Mouse (Mus musculus) midbrain, embryonic 13.5 days (tissue): ENCODE measurements around the gene Fgf11. TPM values are rescaled to one million over a fixed set of nuclear protein-coding genes. Genes with fewer than 3 reads are reported as not detected.
A peak's percentile ranks its signal among the peaks of the same experiment; 100 is the strongest.

ENCODE experiments used
- ATAC-seq: fragments of 200-750 bp; cut with Nextera tagmentation; 2 replicates; pipeline ENCODE4 v1.8.0; 2017; ENCODE audit warnings: mild to moderate bottlenecking, moderate TSS enrichment, moderate library complexity
- H3K27ac ChIP-seq: fragments of 300-500 bp; sonication (generic); 2 replicates; pipeline ENCODE4 v1.5.1; 2015; ENCODE audit warnings: inconsistent platforms, mild to moderate bottlenecking, moderate library complexity
- H3K27me3 ChIP-seq: fragments of 300-500 bp; sonication (generic); 2 replicates; pipeline ENCODE4 v1.6.1; 2015; ENCODE audit warnings: mild to moderate bottlenecking, inconsistent platforms
- H3K36me3 ChIP-seq: fragments of 300-500 bp; sonication (generic); 2 replicates; pipeline ENCODE4 v1.6.1; 2015; ENCODE audit warnings: mild to moderate bottlenecking, inconsistent platforms
- H3K4me1 ChIP-seq: fragments of 300-500 bp; sonication (generic); replicated peaks from 2 replicates; pipeline ENCODE4 v1.6.1; 2015; ENCODE audit warnings: inconsistent platforms
- H3K4me2 ChIP-seq: fragments of 300-500 bp; sonication (generic); replicated peaks from 2 replicates; pipeline ENCODE4 v1.6.1; 2015; ENCODE audit warnings: moderate library complexity, mild to moderate bottlenecking, inconsistent platforms
- H3K4me3 ChIP-seq: fragments of 300-500 bp; sonication (generic); replicated peaks from 2 replicates; pipeline ENCODE4 v1.5.1; 2015; ENCODE audit warnings: mild to moderate bottlenecking, inconsistent platforms
- H3K9ac ChIP-seq: fragments of 300-500 bp; sonication (generic); replicated peaks from 2 replicates; pipeline ENCODE4 v1.6.1; 2015; ENCODE audit warnings: mild to moderate bottlenecking, inconsistent platforms
- H3K9me3 ChIP-seq: fragments of 300-500 bp; sonication (generic); 2 replicates; pipeline ENCODE4 v1.6.1; 2016; ENCODE audit warnings: mild to moderate bottlenecking, inconsistent platforms
- WGBS: fragments of 180-500 bp; shearing (Covaris S2); methylation state at CpG from one replicate; pipeline ENCODE4 v1.1.7; 2015; 5-methylcytosine and 5-hydroxymethylcytosine counted together
- polyA plus RNA-seq: library from polyadenylated mRNA; unstranded; fragments of >200 nt; fragmentation: Nextera tagmentation; extraction: Ambion mirVana; gene quantifications from 2 replicates; pipeline ENCODE4 v1.2.1, GENCODE M21; 2015

The Fgf11 gene
- polyA plus RNA-seq, 1 experiment from 2014 or later, result 4.4 TPM

DNA sequence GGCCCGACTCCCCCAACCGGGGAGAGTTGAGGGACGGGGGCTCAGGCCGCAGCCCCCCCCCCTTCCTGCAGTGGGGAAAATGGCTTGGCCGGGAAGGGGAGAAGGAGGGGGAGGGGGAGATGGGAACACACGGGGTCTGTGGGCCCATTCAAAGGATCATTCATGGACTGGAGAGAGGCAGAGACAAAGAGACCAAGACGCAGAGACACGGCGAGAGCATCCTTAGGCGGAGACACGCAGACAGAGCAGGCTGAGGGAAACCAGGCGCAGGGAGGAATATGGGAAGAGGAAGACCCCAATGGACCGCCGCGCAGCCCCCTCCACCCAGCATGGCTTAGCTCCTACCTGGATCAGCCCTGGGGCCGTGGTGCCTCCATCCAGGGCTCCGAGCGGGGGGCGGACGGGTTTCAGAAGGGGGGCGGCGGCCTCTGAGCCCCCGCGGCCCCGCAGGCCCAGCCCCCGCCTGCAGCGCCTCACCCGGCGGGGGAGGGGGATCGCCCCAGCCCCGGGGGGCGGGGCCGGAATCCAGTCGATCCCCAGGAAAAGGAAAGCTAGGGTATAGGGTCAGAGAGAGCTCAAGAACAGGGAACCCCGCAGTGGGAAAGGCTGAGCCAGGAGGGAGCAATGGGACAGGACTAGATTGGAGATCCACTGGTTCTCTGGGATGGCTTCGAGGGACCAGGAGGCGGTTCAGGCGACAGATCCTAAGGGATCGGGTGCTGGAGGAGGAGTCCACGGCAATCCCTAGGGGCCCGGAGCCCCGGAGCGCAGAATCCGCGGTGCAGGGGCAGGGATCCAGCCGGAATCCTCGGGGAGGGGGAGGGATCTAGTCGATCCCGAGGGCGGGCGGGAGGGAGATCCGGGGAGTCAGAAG is 35.3 kb upstream of the Fgf11 start:
- ATAC-seq, result peak; percentile 18
- no peaks in the 10 kb centered on the region for H3K9me3 ChIP-seq
- peak overlapping the region; percentile 97 for H3K4me3 ChIP-seq
- H3K27me3 ChIP-seq, result no peaks in the 10 kb centered on the region
- peak overlapping the region; percentile 99 for H3K9ac ChIP-seq
- WGBS, result under 1% methylated on average over 48 of the region's 52 CpGs
- H3K4me2 ChIP-seq, result peak overlapping the region; percentile 99
- H3K36me3 ChIP-seq, result peaks cover 19% of the 10 kb centered on the region
- peak overlapping the region; percentile 98 for H3K27ac ChIP-seq
- peaks cover 51% of the 10 kb centered on the region for H3K4me1 ChIP-seq

DNA sequence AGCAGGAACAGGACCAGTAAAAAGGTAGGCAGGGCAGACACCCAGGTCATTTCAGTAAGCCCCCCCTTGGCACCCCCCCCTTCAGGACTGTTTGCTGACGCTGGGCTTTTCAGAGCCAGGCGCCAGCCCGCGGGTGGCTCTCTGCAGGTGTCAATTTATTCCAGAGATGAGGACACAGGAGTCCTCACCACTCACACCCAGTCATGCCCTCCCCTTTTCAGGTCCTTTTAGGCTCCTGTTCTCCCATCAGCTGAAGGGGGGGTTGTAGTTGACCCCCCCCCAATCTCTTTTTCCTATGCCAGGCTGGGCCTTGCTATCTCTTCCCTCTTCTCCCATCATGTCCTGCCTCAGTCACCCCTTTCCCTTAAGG is 34.3 kb upstream of the Fgf11 start:
- Histone ChIP-seq H3K27me3 (no peaks in the 10 kb centered on the region), H3K9ac (peak overlapping the region; percentile 99), H3K4me1 (peaks cover 57% of the 10 kb centered on the region), H3K36me3 (peaks cover 28% of the 10 kb centered on the region), H3K27ac (peak overlapping the region; percentile 98), H3K4me3 (peak overlapping the region; percentile 97), H3K9me3 (no peaks in the 10 kb centered on the region), H3K4me2 (peak overlapping the region; percentile 99)
- WGBS, result 2% methylated on average over 4 of the region's 4 CpGs
- ATAC-seq, result no peak

DNA sequence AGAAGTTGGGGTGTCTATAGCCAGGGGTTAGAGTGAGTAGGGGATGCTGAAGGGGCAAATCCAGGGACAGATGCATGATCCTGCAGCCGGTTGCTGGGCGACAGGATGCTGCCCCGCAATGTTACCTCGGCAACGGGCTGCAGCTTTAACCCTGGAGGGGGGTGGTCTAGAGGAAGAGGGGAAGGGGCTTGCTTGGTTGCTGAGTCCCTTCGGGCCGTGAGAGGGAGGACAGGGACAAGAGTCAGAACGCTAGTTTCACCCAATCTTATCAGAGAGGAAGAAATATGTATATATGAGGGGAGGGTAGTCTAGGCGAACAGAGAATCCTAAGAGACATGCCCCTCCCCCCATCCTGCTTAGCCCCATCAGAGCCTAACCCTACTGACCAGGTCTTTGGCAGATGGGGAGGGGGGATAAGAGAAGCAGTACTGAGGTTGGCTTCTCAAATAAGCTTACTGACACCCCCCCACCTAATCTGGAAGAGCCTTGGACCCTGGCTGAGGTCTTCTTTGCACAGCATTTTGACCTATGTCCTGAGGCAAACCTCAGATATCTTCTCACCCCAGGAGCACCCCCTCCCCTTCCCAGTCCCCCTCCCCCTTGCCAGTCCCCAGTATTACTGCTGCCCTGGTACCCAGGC is 33.8 kb upstream of the Fgf11 start:
- H3K4me2 ChIP-seq, result peak overlapping the region; percentile 99
- H3K9ac ChIP-seq, result peak overlapping the region; percentile 99
- no peak for ATAC-seq
- 3% methylated on average over 9 of the region's 9 CpGs for WGBS
- no peaks in the 10 kb centered on the region for H3K9me3 ChIP-seq
- peaks cover 58% of the 10 kb centered on the region for H3K4me1 ChIP-seq
- H3K27ac ChIP-seq, result peak overlapping the region; percentile 98
- H3K4me3 ChIP-seq, result peak overlapping the region; percentile 97
- peaks cover 31% of the 10 kb centered on the region for H3K36me3 ChIP-seq
- no peaks in the 10 kb centered on the region for H3K27me3 ChIP-seq

DNA sequence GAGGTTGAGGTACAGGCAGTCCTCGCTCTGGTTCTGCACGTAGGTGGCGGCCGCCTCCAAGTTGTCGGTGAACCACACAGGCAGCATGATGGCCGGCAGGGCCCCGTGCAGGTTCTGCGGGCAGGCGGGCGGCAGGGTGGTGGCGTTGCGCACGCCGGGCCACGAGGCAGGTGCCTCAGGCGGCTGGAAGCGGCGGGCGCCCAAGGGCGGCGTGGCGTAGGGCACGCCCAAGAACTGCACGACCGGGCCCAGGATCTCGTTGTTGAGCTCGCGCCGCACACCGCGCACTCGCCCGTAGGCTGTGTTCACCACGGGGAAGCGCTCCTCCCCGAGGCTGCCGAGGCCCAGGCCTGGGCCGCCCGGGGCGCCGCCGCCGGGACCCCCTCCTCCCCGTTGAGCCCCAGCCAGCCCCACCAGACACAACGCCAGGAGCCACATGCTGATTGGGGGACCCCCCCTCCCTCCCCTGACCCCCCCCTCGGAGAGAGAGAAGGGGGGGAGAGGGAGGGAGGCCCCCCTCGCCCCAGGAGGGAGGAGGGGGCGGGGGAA is 32.4 kb upstream of the Fgf11 start:
- Histone ChIP-seq H3K4me1 (peaks cover 57% of the 10 kb centered on the region), H3K27ac (peak overlapping the region; percentile 98), H3K4me3 (peak overlapping the region; percentile 97), H3K4me2 (peak overlapping the region; percentile 99), H3K27me3 (no peaks in the 10 kb centered on the region), H3K9me3 (no peaks in the 10 kb centered on the region), H3K9ac (peak overlapping the region; percentile 99), H3K36me3 (peaks cover 39% of the 10 kb centered on the region)
- no peak for ATAC-seq
- WGBS, result 5% methylated on average over 46 of the region's 48 CpGs

DNA sequence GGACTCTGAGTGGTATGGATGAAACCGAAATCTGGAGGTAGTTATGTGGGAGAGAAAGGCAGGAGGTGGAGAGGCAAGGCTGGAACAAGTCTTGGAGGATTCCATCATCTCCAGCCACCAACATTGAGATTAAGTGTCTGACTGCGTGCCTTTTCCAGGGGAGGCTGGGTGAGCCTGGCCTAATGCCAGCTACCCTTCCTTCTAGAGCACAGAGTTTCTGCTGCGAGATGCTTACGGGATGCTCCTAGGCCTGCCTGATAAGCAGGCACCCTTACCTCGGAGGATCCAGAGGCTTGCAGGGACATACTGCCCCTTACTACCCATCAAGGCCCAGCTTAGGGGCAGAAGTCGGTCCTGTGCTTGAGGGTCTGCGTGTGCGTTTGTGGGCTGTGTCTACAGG is 31.9 kb upstream of the Fgf11 start:
- Histone ChIP-seq H3K9me3 (no peaks in the 10 kb centered on the region), H3K4me1 (peaks cover 55% of the 10 kb centered on the region), H3K4me3 (peak overlapping the region; percentile 97), H3K27me3 (no peaks in the 10 kb centered on the region), H3K27ac (peak overlapping the region; percentile 98; the same call in 1 of the 2 replicates), H3K9ac (peak overlapping the region; percentile 99), H3K4me2 (peak overlapping the region; percentile 99), H3K36me3 (peaks cover 44% of the 10 kb centered on the region)
- no peak for ATAC-seq
- WGBS, result 57% methylated on average over 8 of the region's 8 CpGs

DNA sequence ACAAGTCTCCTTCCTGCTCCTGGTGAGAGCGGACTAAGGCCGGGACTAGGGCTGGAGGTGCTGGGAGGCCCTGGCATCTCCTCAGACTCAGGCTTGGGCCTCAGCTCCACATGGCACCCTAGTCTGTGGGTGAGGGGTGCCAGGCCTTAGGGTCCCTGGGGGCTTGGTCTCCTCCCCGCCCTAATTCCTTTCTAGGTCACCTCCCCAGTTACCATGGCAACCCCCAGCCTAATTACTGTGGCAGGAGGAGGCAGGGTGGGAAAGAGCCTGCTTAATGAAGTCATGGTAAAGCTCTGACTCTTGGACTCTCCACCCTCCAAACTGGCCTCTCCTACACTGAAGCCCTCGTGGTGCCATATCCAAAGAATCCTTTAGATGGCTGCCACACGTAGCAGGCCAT is 27.2 kb upstream of the Fgf11 start:
- Histone ChIP-seq H3K9ac (no peak overlapping the region), H3K27ac (no peak overlapping the region), H3K4me1 (peaks cover 32% of the 10 kb centered on the region), H3K9me3 (no peaks in the 10 kb centered on the region), H3K36me3 (peaks cover 91% of the 10 kb centered on the region), H3K4me3 (no peak overlapping the region), H3K27me3 (no peaks in the 10 kb centered on the region), H3K4me2 (no peak overlapping the region)
- ATAC-seq, result no peak
- WGBS, result 58% methylated on average over 5 of the region's 5 CpGs

DNA sequence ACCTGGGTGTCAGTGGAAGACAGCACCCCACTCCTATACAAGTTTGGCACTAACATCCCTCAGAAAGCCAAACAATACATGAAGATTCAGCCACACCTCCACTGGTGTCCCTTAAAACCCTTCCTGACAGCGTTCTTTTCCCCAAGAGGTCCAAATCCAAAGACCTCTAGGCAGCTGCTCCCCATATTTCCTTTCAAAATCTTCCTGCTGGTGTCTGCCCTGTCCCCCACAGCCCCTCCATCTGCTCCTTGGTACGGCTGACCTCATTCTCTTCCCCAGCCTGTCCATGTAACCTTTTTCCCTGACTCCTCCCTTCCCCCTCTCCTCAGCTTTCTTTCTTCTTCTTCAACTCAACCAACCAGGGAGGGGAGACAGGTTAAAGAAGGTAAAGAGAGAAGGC is 21.8 kb upstream of the Fgf11 start:
- Histone ChIP-seq H3K27ac (no peak overlapping the region), H3K9me3 (no peaks in the 10 kb centered on the region), H3K9ac (no peak overlapping the region), H3K4me2 (no peak overlapping the region), H3K27me3 (no peaks in the 10 kb centered on the region), H3K36me3 (peaks cover 52% of the 10 kb centered on the region), H3K4me3 (no peak overlapping the region), H3K4me1 (no peaks in the 10 kb centered on the region)
- no peak for ATAC-seq
- 80% methylated on average over 2 of the region's 2 CpGs for WGBS

DNA sequence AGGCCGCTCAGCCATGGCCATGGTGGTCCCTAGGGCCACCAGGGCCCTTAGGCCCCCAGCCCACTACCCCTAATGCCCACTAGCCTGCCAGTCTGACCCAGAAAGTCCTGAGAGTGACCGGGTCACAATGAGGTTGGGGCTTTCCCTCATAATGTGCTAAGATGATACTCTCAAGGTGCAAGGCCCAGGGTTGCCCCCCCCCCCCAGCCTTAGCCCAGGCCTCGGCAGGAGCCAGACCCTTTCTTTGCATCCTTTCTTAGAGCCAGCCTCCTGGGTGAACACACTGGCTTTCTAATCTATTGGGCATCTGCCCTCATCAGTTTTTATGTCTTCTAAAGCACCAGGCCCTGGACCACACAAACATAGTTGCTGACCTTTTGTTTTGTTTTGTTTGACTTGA is 20.4 kb upstream of the Fgf11 start, which contains the start of gene Spem1:
Gene Spem1, minus strand, starts transcription at position 101 of the 400 bp plus-strand sequence.
- Histone ChIP-seq H3K36me3 (peaks cover 39% of the 10 kb centered on the region), H3K4me3 (no peak within 1 kb of the TSS), H3K4me2 (no peak within 1 kb of the TSS), H3K4me1 (no peaks in the 10 kb centered on the region), H3K27ac (no peak within 1 kb of the TSS), H3K27me3 (no peaks in the 10 kb centered on the region), H3K9me3 (peaks cover 5% of the 10 kb centered on the region; the same call in 1 of the 2 replicates), H3K9ac (no peak within 1 kb of the TSS)
- WGBS, result 92% methylated on average over 3 of the region's 3 CpGs
- no peak for ATAC-seq

DNA sequence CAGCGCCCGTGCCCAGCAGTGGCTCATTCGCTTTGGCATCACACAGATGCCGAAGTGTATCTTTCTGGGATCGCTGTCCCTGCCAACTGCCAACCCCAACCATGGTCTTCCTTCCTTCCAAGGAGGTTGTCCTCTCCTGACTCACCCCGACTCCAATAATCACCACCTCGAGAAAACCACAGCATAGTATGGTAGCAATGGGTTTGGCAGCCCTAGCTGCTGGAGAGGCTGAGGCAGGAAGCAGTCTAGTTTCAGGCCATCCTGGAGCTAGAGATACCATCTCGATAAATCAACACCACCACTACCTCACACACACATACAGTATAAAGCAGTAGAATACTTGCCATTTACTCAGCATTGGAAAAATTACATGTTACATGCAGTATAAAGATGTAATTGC is 17.2 kb upstream of the Fgf11 start:
- WGBS, result 86% methylated on average over 8 of the region's 8 CpGs
- Histone ChIP-seq H3K27me3 (no peaks in the 10 kb centered on the region), H3K4me1 (no peaks in the 10 kb centered on the region), H3K36me3 (peaks cover 6% of the 10 kb centered on the region; the same call in 1 of the 2 replicates), H3K4me3 (no peak overlapping the region), H3K27ac (no peak overlapping the region), H3K4me2 (no peak overlapping the region), H3K9me3 (peaks cover 5% of the 10 kb centered on the region; the same call in 1 of the 2 replicates), H3K9ac (no peak overlapping the region)
- ATAC-seq, result no peak

DNA sequence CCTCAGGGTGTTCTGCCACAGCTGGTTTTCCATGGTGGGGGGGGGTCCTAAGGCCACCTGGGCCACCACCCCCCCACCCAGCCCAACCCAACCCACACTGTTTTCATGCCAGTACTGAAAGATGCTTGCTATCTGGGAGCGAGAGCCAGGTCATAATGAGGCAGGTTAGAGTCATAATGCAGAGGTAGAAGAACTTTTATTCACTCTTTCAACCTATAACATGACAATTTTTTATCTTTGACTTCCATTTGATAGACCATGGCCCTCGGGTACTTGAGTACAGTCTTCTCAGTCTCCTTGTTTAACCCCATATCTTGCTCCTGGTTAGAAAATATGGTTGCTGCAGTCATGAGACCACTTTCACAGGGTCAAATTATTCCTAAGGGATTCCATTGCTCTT is 16.7 kb upstream of the Fgf11 start, which contains the start of gene Spem2:
Gene Spem2, minus strand, starts transcription at position 101 of the 400 bp plus-strand sequence.
- Histone ChIP-seq H3K4me2 (no peak within 1 kb of the TSS), H3K27me3 (no peaks in the 10 kb centered on the region), H3K36me3 (0 out of 2 replicates have a peak, but pooled peaks cover 2% of the 10 kb centered on the region), H3K27ac (no peak within 1 kb of the TSS), H3K4me3 (no peak within 1 kb of the TSS), H3K4me1 (no peaks in the 10 kb centered on the region), H3K9ac (no peak within 1 kb of the TSS), H3K9me3 (peaks cover 5% of the 10 kb centered on the region; the same call in 1 of the 2 replicates)
- no peak for ATAC-seq
- 83% methylated on average over 2 of the region's 2 CpGs for whole genome bisulfite sequencing

DNA sequence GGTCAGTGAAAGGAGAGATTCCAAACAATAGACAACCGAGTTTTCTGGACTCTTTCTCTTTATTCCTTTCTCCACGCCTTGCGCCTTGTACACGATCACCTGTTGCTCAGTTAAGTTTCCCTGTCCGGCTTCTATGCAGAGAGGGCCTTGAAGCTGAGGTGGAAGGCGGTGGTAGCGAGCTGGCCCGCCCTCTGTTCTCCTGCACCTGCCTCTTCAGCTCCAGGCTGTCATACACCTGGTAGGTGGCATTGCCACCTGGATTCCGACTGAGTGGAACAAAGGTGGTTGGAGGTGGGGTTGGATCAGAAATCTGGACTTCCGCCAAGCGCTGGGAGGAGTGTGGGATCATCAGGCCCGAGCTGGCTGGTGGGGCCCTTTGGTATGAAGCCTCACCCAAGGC is 14.9 kb upstream of the Fgf11 start:
- H3K9me3 ChIP-seq, result peaks cover 5% of the 10 kb centered on the region; the same call in 1 of the 2 replicates
- no peak overlapping the region for H3K4me2 ChIP-seq
- no peak overlapping the region for H3K4me3 ChIP-seq
- no peaks in the 10 kb centered on the region for H3K27me3 ChIP-seq
- H3K9ac ChIP-seq, result no peak overlapping the region
- no peak for ATAC-seq
- H3K36me3 ChIP-seq, result no peaks in the 10 kb centered on the region
- WGBS, result 93% methylated on average over 12 of the region's 12 CpGs
- H3K4me1 ChIP-seq, result no peaks in the 10 kb centered on the region
- H3K27ac ChIP-seq, result no peak overlapping the region

DNA sequence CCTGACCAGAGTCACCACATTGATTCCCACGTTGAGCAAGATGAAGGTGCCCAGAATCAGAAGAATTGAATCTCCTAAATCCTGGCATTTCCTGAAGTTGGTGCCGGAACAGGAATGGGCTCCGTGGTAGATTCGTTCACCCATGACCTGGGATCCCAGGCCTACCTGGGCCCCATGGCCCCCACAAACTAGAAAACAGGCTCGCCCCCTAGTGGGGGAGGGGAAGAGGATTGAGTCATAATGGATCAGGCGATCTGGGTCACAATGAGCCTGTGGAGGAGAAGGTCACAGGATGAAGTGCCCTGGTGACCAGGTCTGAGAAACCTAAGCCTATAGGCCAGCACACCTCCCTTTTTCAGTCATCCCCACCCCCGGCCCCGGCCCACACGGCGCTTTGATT is 13.5 kb upstream of the Fgf11 start, which contains the start of gene Gm39566:
Gene Gm39566, minus strand, starts transcription at position 144 of the 400 bp plus-strand sequence.
- Histone ChIP-seq H3K4me1 (no peaks in the 10 kb centered on the region), H3K27me3 (no peaks in the 10 kb centered on the region), H3K9ac (no peak within 1 kb of the TSS), H3K27ac (no peak within 1 kb of the TSS), H3K36me3 (no peaks in the 10 kb centered on the region), H3K9me3 (peaks cover 5% of the 10 kb centered on the region; the same call in 1 of the 2 replicates), H3K4me3 (no peak within 1 kb of the TSS), H3K4me2 (no peak within 1 kb of the TSS)
- no peak for ATAC-seq
- 62% methylated on average over 10 of the region's 10 CpGs for WGBS
